Mouse (Mus musculus): ENCODE measurements at regions not wholly inside any gene's neighbourhood (a gene's known extent, or its start where the extent isn't known, plus 50 kb on each side); places are given as distances from the start of the nearest gene placed in this dataset.

DNA sequence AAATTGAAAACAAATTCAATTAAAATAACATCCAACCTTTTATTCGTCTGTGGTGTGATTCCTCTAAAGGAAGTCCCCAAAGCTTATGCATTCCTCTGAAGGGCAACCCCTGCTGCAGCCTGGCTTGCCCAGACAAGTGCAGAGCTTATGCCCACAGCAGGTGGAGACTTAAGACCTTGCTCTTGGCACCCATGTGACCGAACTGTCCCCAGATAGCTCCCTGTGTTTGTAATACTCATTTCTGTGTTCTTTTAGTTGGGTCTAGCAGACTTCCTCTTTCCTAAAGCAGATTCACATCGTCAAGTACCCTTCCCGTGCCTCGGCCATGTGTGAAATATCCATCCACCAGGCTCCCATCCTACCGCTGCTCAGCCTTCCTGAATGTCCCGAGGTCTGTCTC is 723.1 kb upstream of the 4930452B06Rik start:
- no peak for DNase-seq (ENCODE audit: low spot score in 2 of 2)
